Comparison of ENCODE assay signal across 10 mouse cellular contexts in genomic region chr2:92934312-92934982, GRCm38 (mm10). TPM values are rescaled to one million over a fixed set of nuclear protein-coding genes. Genes with fewer than 3 reads are reported as not detected.
DNase-seq lines count a peak whose midpoint lies in the region; ATAC-seq and TF ChIP-seq lines count a peak whose summit lies in the region.
"Had no signal": no experiment of that assay in that cellular context is flagged by ENCODE, and none has a peak within 500 bp of the region (broad histone marks: within the 10 kb centered on the region; RNA-seq: fewer than 3 reads in every experiment).

No protein-coding gene starts in this region.

- peak; percentile 26 for DNase-seq in ES-CJ7 (ENCODE audit: low read depth, low spot score)
- peak; percentile 73 for DNase-seq in cerebellum, adult 9-11 months
- DNase-seq in frontal cortex, postnatal 36 days (ENCODE audit: low spot score in 2 of 2): peak; percentile 78 to 89
- peak; percentile 58 for DNase-seq in limb, embryonic 11.5 days (ENCODE audit: low spot score)
- no peak for DNase-seq in liver, postnatal 0 days
- no peak for DNase-seq in thymus, postnatal 36 days
- no peak for DNase-seq in thymus, adult 18-20 months
- DNase-seq in gastrocnemius, postnatal 4 days (ENCODE audit: low spot score in 2 of 2): no peak

- H3K4me2 ChIP-seq in limb, embryonic 11.5 days (ENCODE audit: low read depth, severe bottlenecking): no peak overlapping the region; the same call in 1 of the 2 replicates
- no peak overlapping the region for H3K4me2 ChIP-seq in liver, postnatal 0 days (ENCODE audit: low read depth, low read length)
- H3K4me2 ChIP-seq: embryonic facial prominence, embryonic 15.5 days had no signal

- H3K36me3 ChIP-seq in limb, embryonic 11.5 days (ENCODE audit: control insufficient read depth, insufficient read depth, low read length): no peaks in the 10 kb centered on the region
- no peaks in the 10 kb centered on the region for H3K36me3 ChIP-seq in liver, postnatal 0 days (replicated peaks; ENCODE audit: insufficient read depth, low read length)
- H3K36me3 ChIP-seq: embryonic facial prominence, embryonic 15.5 days had no signal

- no peaks in the 10 kb centered on the region for H3K9me3 ChIP-seq in limb, embryonic 11.5 days (ENCODE audit: control insufficient read depth, low read length)
- H3K9me3 ChIP-seq in liver, postnatal 0 days (ENCODE audit: low read length): no peaks in the 10 kb centered on the region
- H3K9me3 ChIP-seq: embryonic facial prominence, embryonic 15.5 days had no signal

- no peak for TF ChIP-seq CTCF in liver, postnatal 0 days (IDR thresholded peaks at IDR 0.05; ENCODE audit: low read depth)

- no peak for TF ChIP-seq EP300 in liver, postnatal 0 days (IDR thresholded peaks at IDR 0.05; ENCODE audit: low read depth)

- no peak overlapping the region; the same call in 1 of the 2 replicates for H3K27ac ChIP-seq in limb, embryonic 11.5 days (replicated peaks; ENCODE audit: low read depth, low read length)
- H3K27ac ChIP-seq in liver, postnatal 0 days (ENCODE audit: low read depth): no peak overlapping the region
- H3K27ac ChIP-seq: embryonic facial prominence, embryonic 15.5 days had no signal

- H3K4me1 ChIP-seq in limb, embryonic 11.5 days (ENCODE audit: control insufficient read depth, insufficient read depth, low read length): peaks cover 20% of the 10 kb centered on the region
- no peaks in the 10 kb centered on the region for H3K4me1 ChIP-seq in liver, postnatal 0 days (ENCODE audit: insufficient read depth)

- ATAC-seq in limb, embryonic 11.5 days (ENCODE audit: insufficient number of reproducible peaks, low FRiP score, low TSS enrichment, low read depth): peak; percentile 58; the same call in 1 of the 2 replicates
- no peak for ATAC-seq in liver, postnatal 0 days

- WGBS in limb, embryonic 11.5 days: 14% methylated on average over 10 of the region's 10 CpGs
- WGBS in liver, postnatal 0 days (ENCODE audit: insufficient replicate concordance): 42% methylated on average over 10 of the region's 10 CpGs

- no peaks in the 10 kb centered on the region for H3K27me3 ChIP-seq in limb, embryonic 11.5 days (ENCODE audit: control insufficient read depth, insufficient read depth, low read length)
- no peaks in the 10 kb centered on the region for H3K27me3 ChIP-seq in liver, postnatal 0 days (ENCODE audit: insufficient read depth, low read length)
- H3K27me3 ChIP-seq: embryonic facial prominence, embryonic 15.5 days had no signal

- no peak overlapping the region for H3K4me3 ChIP-seq in limb, embryonic 11.5 days (ENCODE audit: low read depth, low read length)
- no peak overlapping the region for H3K4me3 ChIP-seq in liver, postnatal 0 days (ENCODE audit: low read depth, low read length)
- H3K4me3 ChIP-seq: embryonic facial prominence, embryonic 15.5 days had no signal

- H3K9ac ChIP-seq in limb, embryonic 11.5 days (ENCODE audit: low read length): no peak overlapping the region
- no peak overlapping the region for H3K9ac ChIP-seq in liver, postnatal 0 days (replicated peaks)
- H3K9ac ChIP-seq: embryonic facial prominence, embryonic 15.5 days had no signal

RNA-seq across cellular contexts. Expression of gene Syt13, which starts 19.5 kb away (rescaled TPM):
- polyA plus RNA-seq in limb, embryonic 11.5 days (2014; fragmentation: Nextera tagmentation; extraction: Ambion mirVana): 5.4 and 6.6 TPM in 2 replicates
- 0.06 and 0.19 TPM in 2 replicates for polyA plus RNA-seq in liver, postnatal 0 days (2015; fragmentation: Nextera tagmentation; extraction: Ambion mirVana)
- 1 to 10 TPM; 3.5 to 4.1 TPM for total RNA-seq in gastrocnemius, postnatal 4 days (2021)
- total RNA-seq: hematopoietic stem cell, adult 5-6 weeks had no signal

Comparison
In these comparisons a context has a peak if more than half of its experiments do, and no peak if none do; other contexts are left out.
1. DNase-seq: peak in ES-CJ7 (single experiment), cerebellum, adult 9-11 months (single experiment), frontal cortex, postnatal 36 days (2 of 2) and limb, embryonic 11.5 days (single experiment); none in liver, postnatal 0 days (single experiment), thymus, postnatal 36 days (0 of 2), thymus, adult 18-20 months (0 of 2) and gastrocnemius, postnatal 4 days (0 of 2).